Mouse (Mus musculus) embryonic facial prominence, embryonic 10.5 days (tissue): ENCODE data around the gene Il11ra2. TPM values are rescaled to one million over a fixed set of nuclear protein-coding genes. Genes with fewer than 3 reads are reported as not detected.
"Not testable (repeated sequence)": the region's sequence is repeated elsewhere in the genome, so short reads cannot be mapped to it uniquely, and the experiment has no call there.

Experiments
- DNase-seq: peaks from one replicate; pipeline ENCODE4 v3.0.0-alpha.2; 2017; ENCODE audit warnings: low spot score
- H3K27ac ChIP-seq: fragments of 300-500 bp; sonication (generic); replicated peaks from 2 replicates; pipeline ENCODE4 v1.5.1; 2016; ENCODE audit warnings: mild to moderate bottlenecking
- H3K27me3 ChIP-seq: fragments of 300-500 bp; sonication (generic); replicated peaks from 2 replicates; pipeline ENCODE4 v1.6.1; 2016; ENCODE audit warnings: low read depth, mild to moderate bottlenecking; ENCODE audit not compliant: poor library complexity, severe bottlenecking
- H3K36me3 ChIP-seq: fragments of 300-500 bp; sonication (generic); replicated peaks from 2 replicates; pipeline ENCODE4 v1.6.1; 2016; ENCODE audit warnings: mild to moderate bottlenecking, moderate library complexity
- H3K4me1 ChIP-seq: fragments of 300-500 bp; sonication (generic); 2 replicates; pipeline ENCODE4 v1.6.1; 2016
- H3K4me3 ChIP-seq: fragments of 300-500 bp; sonication (generic); 2 replicates; pipeline ENCODE4 v1.5.1; 2016; ENCODE audit warnings: mild to moderate bottlenecking, moderate library complexity
- H3K9me3 ChIP-seq: fragments of 300-500 bp; sonication (generic); 2 replicates; pipeline ENCODE4 v1.6.1; 2016; ENCODE audit warnings: mild to moderate bottlenecking
- WGBS: fragments of 180-500 bp; shearing (Covaris S2); methylation state at CpG from one replicate; pipeline ENCODE4 v1.1.7; 2016; 5-methylcytosine and 5-hydroxymethylcytosine counted together
- polyA plus RNA-seq: library from polyadenylated mRNA; unstranded; fragments of >200 nt; fragmentation: Nextera tagmentation; extraction: Ambion mirVana; gene quantifications from 2 replicates; pipeline ENCODE4 v1.2.1, GENCODE M21; 2016

The Il11ra2 gene
- 0.11 TPM in 1 of 2 replicates, not detected in the other for polyA plus RNA-seq

GRCm38 (mm10) chr4:42661793-42662192 lies at the start of gene Il11ra2:
Gene Il11ra2, minus strand, starts transcription at chr4:42661893.
- not testable (repeated sequence) for H3K27me3 ChIP-seq, DNase-seq, H3K27ac ChIP-seq, H3K4me1 ChIP-seq, H3K4me3 ChIP-seq, H3K36me3 ChIP-seq, H3K9me3 ChIP-seq
- WGBS: no CpG with 5 or more reads among the region's 3 CpGs

DNA sequence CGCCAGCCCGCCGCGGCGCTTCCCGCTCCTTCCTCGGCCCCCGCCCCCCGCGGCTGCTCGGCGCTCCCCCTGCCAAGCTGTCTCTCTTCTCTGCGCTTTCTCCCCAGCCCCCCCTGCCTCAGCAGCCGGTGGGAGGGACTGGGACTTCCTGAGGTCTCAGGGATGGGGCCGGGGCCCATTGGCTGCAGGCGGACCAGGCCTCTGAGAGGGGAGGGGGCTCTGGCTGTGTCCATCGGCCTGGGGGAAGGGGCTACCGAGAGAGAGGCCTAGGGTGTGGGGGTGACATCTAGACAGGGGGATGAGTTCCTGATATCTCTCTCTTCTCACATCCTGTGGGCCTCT lies 20.5 kb upstream of the Il11ra2 start:
- H3K9me3 ChIP-seq, H3K36me3 ChIP-seq, H3K4me1 ChIP-seq, H3K27me3 ChIP-seq, H3K27ac ChIP-seq, DNase-seq, H3K4me3 ChIP-seq: not testable (repeated sequence)
- WGBS: no CpG with 5 or more reads among the region's 18 CpGs

DNA sequence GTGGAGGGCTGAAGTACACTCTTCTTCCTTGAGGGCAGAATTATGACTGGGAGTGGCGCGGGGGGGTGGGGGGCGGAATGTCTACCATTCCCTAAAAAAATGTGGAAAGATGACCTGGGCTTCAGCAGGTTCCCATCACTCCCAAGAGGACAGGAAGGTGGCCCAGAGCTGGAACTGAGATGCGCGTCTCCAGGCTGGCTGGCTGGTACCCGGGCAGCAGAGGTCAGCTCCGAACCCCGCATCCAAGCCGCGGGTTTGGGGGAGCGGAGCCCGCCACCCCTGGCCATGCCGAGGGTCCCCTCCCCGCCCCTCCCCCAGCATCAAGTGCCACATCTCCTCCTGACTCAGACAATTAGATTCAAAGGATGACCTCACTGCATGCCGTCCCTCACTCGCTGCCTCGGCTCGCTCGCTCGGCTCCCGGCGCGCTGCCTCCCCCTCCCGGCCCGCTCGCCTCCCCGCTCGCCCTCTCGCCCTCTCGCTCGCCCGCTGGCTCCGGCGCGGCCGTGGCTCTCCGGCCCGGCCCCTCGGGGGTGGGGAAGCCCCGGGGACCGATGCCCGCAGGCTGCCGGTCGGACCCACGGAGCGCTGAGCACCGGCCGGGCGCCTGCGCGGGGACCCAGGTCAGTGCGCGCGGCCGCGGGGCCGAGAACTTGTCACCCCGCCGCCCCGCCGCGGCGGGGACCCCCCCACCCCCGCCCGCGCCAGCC lies 19.9 kb upstream of the Il11ra2 start:
- H3K36me3 ChIP-seq, H3K4me3 ChIP-seq, H3K9me3 ChIP-seq, H3K27me3 ChIP-seq, H3K27ac ChIP-seq, DNase-seq, H3K4me1 ChIP-seq: not testable (repeated sequence)
- WGBS: no CpG with 5 or more reads among the region's 66 CpGs

DNA sequence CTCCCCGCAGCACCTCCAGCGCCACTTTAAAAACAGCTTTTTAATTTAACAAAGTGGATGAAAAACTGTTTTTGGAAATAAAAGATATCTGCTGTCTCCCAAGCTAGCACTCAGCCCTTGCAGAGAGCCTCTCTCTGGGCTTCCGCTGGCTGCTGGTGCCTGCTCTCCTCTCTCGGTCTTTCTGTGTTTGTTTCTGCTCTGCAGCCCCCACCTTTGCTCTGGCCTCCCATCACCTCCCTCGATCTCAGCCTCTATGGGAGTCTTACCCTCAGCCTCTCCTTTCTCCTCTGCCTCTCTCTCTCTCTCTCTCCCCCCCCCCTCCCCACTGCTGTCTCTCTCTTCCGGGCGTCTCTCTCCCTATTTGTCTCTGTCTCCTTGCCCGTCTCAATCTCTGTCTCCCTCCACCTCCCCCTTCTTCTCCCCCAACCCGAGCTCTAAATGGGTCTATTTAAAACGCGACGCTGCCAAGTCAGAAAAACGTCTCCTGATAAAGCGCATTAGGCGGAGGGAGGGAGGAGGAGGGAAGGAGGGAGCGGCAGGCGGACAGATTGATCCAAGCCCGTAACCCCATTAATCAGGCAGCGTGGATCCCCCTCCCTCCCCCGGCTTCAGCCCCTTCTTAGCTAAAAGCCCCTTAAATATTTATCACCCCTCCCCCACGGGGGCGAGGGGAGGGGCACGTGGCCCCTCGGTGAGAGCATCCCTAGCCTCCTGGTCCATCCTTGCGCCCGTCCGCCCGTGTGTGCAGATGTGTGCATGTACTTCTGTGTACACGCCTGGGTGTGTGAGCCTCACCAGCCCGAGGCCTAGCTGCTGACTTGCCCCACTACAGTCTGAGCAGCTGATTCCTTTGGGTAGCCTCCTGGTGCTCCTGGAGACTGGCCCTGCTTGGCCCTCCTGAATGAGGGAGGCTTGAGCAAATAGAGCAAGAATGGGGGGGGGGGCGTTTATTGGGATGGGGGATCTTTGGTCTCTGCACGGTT lies 19.0 kb upstream of the Il11ra2 start:
- not testable (repeated sequence) for H3K4me1 ChIP-seq, H3K27me3 ChIP-seq, H3K36me3 ChIP-seq, H3K27ac ChIP-seq, DNase-seq, H3K9me3 ChIP-seq, H3K4me3 ChIP-seq
- WGBS: no CpG with 5 or more reads among the region's 32 CpGs

DNA sequence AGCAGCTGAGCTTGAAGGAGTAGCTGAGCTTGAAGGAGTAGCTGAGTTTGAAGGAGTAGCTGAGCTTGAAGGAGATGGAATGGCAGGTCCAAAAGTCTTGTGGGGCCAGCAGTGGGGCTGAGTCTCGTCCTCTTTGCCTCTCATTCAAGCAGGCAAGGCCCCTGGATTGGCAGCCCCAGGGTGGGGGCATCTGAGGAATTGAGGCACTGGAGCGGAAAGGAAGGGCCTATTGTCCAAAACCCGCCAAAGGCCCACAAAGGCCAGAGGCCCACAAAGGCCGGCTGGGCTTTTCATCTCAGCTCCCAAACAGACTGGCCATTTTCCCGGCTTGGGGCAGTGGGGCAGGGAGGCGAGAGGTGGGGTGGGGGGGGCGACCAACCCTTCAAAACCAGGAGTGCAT lies 17.7 kb upstream of the Il11ra2 start:
- H3K4me3 ChIP-seq, H3K27ac ChIP-seq, H3K36me3 ChIP-seq, H3K9me3 ChIP-seq, DNase-seq, H3K4me1 ChIP-seq, H3K27me3 ChIP-seq: not testable (repeated sequence)
- WGBS: no CpG with 5 or more reads among the region's 7 CpGs

DNA sequence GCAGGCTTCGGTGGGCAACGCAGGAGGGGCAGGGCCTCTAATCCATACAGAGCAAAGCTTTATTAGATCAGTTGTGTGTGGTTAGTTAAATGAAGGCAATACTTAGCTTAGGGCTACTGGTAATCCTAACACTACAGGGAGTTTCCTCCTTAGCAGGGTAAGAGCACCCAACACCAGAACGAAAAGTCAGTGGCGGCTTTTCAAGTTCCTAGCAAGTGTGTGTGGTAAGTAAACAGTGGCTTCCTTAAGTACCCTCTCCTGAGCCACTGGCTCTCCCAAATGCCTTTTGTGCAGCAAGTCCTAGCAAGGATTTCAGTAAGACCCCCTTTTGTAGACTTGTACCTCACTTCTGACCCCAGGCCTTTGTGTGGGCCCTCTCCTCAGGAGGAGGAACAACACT lies 13.7 kb upstream of the Il11ra2 start:
- WGBS: no CpG with 5 or more reads among the region's 4 CpGs
- not testable (repeated sequence) for H3K27me3 ChIP-seq, H3K36me3 ChIP-seq

GRCm38 (mm10) chr4:42654951-42655350 lies 6.7 kb downstream of the Il11ra2 start, which contains the start of gene Ccl27b:
Gene Ccl27b, plus strand, starts transcription at chr4:42655251.
- DNase-seq, H3K4me3 ChIP-seq, H3K4me1 ChIP-seq, H3K36me3 ChIP-seq, H3K9me3 ChIP-seq, H3K27me3 ChIP-seq, H3K27ac ChIP-seq: not testable (repeated sequence)
- no CpG with 5 or more reads among the region's 9 CpGs for WGBS

More for the DNA sequence above, 13.7 kb upstream of the Il11ra2 start:
- not testable (repeated sequence) for H3K4me3 ChIP-seq, H3K27ac ChIP-seq, H3K4me1 ChIP-seq, H3K9me3 ChIP-seq, DNase-seq

DNA sequence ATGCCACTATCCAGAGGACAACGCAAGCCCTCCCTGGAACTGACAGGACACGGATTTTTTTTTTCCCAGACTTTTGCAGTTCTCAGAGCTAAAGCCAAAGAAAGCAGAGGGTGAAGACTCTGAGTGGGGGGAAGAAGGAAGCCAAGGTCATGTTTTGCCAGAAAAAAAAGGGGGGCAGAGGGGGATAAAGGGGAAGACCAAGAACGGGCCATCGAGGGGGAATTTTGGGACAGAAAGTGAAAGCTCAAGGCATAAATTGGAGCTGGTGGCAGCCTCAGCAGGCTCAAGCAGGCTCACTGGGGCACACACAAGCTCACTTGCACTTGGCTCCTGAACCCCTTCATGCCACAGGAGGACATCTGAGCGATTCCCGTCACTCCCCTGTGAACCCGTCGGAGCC lies 32.3 kb downstream of the Il11ra2 start, which contains the start of gene Gm2564:
Gene Gm2564, plus strand, starts transcription at position 301 of the 400 bp plus-strand sequence.
- H3K4me1 ChIP-seq, H3K27ac ChIP-seq, H3K4me3 ChIP-seq, H3K9me3 ChIP-seq, H3K27me3 ChIP-seq, DNase-seq, H3K36me3 ChIP-seq: not testable (repeated sequence)
- WGBS: no CpG with 5 or more reads among the region's 8 CpGs

GRCm38 (mm10) chr4:42611895-42612294 lies 49.8 kb downstream of the Il11ra2 start, which contains the start of gene Gm10591:
Gene Gm10591, plus strand, starts transcription at chr4:42612195.
- H3K4me1 ChIP-seq, DNase-seq, H3K9me3 ChIP-seq, H3K27me3 ChIP-seq, H3K4me3 ChIP-seq, H3K36me3 ChIP-seq, H3K27ac ChIP-seq: not testable (repeated sequence)
- WGBS: no CpG with 5 or more reads among the region's 5 CpGs

Other genes with a start within 250 kb of the Il11ra2 start
- gene Gm21586, start 222.5 kb downstream of the Il11ra2 start, polyA plus RNA-seq: not detected in 2 replicates
- gene Gm2163, start 195.1 kb downstream of the Il11ra2 start, polyA plus RNA-seq: 0.16 TPM in 1 of 2 replicates, not detected in the other
- not detected in 2 replicates for gene Fam205a2, start 133.7 kb downstream of the Il11ra2 start, polyA plus RNA-seq
- not detected in 2 replicates for gene Gm10591, start 49.7 kb downstream of the Il11ra2 start, polyA plus RNA-seq
- gene Gm2564, start 32.2 kb downstream of the Il11ra2 start, polyA plus RNA-seq: not detected in 2 replicates
- not detected in 2 replicates for gene Ccl27b, start 6.6 kb downstream of the Il11ra2 start, polyA plus RNA-seq
- 0.27 and 0.48 TPM in 2 replicates for gene 4930578G10Rik, start 73.7 kb upstream of the Il11ra2 start, polyA plus RNA-seq
- gene Ccl19, start 94.7 kb upstream of the Il11ra2 start, polyA plus RNA-seq: not detected in 2 replicates
- gene Ccl21a, start 112.1 kb upstream of the Il11ra2 start, polyA plus RNA-seq: 0.30 and 0.63 TPM in 2 replicates
- gene Fam205a1, start 192.0 kb upstream of the Il11ra2 start, polyA plus RNA-seq: 0.05 TPM in 1 of 2 replicates, not detected in the other
- gene Gm12394, start 194.9 kb upstream of the Il11ra2 start, polyA plus RNA-seq: 0.20 TPM in 1 of 2 replicates, not detected in the other
- gene Fam205c, start 212.3 kb upstream of the Il11ra2 start, polyA plus RNA-seq: 0.15 and 0.25 TPM in 2 replicates